Mouse (Mus musculus) stomach, postnatal 0 days (tissue): ENCODE measurements at regions not wholly inside any gene's neighbourhood (a gene's known extent, or its start where the extent isn't known, plus 50 kb on each side); places are given as distances from the start of the nearest gene placed in this dataset.

Experiments used
- CTCF ChIP-seq: IDR thresholded peaks from 2 replicates; pipeline ENCODE4 v1.5.1; 2016; ENCODE audit warnings: antibody characterized with exemption, low read depth, mild to moderate bottlenecking, moderate library complexity
- EP300 ChIP-seq: optimal IDR thresholded peaks from 2 replicates; pipeline ENCODE3; 2016; ENCODE audit warnings: antibody characterized with exemption

DNA sequence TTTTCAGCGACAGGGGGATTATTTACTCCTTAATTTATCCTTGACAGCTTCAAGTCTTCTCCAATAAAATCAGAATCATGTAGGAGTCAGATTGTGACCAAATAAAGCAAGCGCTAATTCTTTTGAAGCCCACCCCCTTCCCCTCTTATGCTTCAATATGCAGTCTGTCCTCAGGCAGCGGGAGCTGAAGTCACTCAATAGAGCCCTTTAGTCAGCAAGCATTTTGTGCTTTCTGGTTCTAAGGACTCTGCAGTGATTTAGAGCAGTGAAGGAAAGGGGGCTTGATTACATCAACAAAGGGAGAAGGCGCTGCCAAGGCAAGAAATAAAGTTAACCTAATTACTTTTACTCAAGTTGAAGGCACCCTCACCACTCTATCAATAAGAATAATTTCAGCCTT, 298.5 kb upstream of the Galnt5 start:
- TF ChIP-seq CTCF (no peak), EP300 (no peak)
